Mouse (Mus musculus) subcutaneous adipose tissue, adult 2 months (tissue): ENCODE measurements around the gene Usp13. TPM values are rescaled to one million over a fixed set of nuclear protein-coding genes. Genes with fewer than 3 reads are reported as not detected.

ENCODE experiments used
- polyA plus RNA-seq: library from polyadenylated mRNA; depleted of rRNA; stranded (reverse); fragments of >200 nt; gene quantifications from 2 replicates; pipeline ENCODE4 v1.2.3, GENCODE M21; 2012; ENCODE audit warnings: low replicate concordance; rRNA removed

Usp13 gene
- 1.6 and 7.2 TPM in 2 replicates for polyA plus RNA-seq

GRCm38 (mm10) chr3:32817357-32818326 is at the start of gene Usp13:
Gene Usp13 (plus strand): TSS chr3:32817546.

Other genes with a start within 250 kb of the Usp13 start
- 58.7 and 68.2 TPM in 2 replicates for gene Gnb4, start 201.0 kb upstream of the Usp13 start, polyA plus RNA-seq
- 17.5 and 24.8 TPM in 2 replicates for gene Actl6a, start 111.2 kb upstream of the Usp13 start, polyA plus RNA-seq
- gene Ndufb5, start 80.6 kb upstream of the Usp13 start, polyA plus RNA-seq = 207 and 208 TPM in 2 replicates
- 2.8 and 3.2 TPM in 2 replicates for gene Mrpl47, start 79.9 kb upstream of the Usp13 start, polyA plus RNA-seq